Mouse (Mus musculus): Measurements from ENCODE around the gene Cd6. TPM values are rescaled to one million over a fixed set of nuclear protein-coding genes. Genes with fewer than 3 reads are reported as not detected.
A peak's percentile ranks its signal among the peaks of the same experiment; 100 is the strongest.

Gene Cd6
- total RNA-seq, 2 experiments from 2014 or later: 0.08 to 0.31 TPM

DNA sequence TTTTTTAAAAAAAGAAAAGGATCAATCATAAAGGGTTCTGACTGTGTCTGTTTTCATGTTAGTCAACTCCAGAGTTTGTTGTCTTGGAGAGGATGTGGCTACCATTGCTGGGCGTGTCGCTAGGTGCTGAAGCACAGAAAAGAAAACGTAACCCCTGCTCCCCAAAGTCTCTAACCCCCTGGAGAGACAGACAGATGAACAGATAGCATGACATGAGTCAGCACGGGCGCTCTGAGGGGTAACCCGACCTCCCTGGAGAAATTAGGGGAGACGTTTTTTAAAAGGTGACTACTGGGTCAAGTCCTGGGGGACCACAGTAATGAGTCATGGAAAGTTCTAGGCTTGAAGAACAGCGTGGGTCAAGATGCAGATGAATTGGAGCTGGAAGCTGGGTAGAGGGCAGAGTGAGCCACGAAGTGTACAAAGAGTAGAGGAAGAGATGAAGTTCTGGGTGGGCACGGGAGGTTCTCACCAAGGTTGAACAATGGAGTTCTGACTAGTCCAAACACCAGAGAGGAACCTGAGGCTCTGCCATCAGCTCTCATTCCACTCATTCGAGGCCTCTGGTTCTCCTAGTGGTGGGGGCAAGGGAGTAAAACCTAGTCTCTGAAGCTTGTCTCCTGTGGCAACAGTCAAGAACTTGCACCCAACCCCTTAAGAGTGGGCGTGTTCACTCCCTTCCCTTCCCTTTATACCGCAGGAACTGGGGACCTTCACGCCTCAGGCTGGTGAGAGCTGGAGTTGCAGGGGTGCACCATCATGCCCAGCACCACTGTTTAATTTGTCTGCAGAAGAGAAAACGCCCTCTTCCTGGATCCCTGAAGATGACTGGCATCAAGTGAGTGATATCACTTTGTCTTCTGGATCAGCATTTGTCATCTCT is 9.4 kb upstream of the Cd6 start, which contains the start of gene Slc15a3:
TSS of gene Slc15a3 (plus strand) at position 718 of the 883 bp plus-strand sequence.
- intact Hi-C loops (cut with DNase I): no loop called here
- no peak for DNase-seq

DNA sequence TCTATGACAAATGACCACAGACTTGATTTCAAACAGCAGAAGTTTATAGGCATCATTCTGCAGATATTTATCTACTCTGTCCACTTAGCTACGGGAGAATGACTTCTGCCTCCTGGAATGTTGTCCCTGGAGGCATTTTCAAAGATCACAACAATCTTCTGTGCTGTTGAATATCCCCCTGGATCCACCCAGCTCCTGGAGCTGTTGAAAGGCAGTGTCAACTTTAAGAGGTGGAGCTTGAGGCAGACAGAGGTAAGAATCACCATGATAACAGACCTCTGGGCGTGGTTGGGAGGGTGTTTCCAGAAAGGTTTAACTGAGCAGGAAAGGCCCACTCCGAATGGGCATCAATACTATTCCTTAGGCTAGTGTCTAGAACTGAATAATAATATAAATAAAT is 5.8 kb upstream of the Cd6 start:
- intact Hi-C loops (cut with DNase I): no loop called here
- DNase-seq: no peak

DNA sequence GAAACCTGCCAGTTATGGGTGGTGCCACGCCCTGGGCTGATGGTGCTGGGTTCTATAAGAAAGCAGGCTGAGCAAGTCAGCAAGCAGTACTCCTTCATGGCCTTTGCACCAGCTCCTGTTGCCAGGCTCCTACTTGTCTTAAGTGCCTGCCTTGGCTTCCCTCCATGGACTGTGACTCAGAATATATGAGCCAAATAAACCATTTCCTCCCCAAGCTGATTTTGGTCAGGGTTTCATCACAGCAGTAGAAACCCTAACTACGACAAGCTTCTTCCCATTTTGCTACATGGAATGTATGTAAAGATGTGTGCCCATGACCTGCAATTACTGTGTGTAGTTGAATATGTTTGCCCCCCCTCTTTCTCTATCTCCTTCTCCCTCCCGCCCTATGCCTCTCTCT is 3.8 kb upstream of the Cd6 start:
- intact Hi-C loops (cut with DNase I): no loop called here
- no peak for DNase-seq

DNA sequence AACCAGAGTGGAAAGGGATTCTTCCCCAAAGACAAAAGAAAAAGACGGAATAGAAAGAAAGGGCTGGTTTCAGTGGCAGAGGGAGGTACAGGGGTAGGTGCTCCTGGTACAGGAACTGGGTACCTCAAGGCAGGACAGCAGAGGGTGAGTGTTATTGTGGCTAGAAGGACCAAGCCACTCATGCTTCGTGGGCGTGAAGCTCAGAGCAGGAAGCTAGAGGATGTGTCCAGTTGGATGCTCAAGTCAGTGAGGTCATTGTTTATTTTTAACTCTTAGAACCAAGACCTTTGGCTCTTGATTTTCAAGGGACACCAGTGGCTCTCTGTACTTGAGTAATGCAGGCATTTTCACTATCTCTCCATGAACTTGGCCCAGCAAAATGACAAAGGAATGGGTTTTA is 2.2 kb upstream of the Cd6 start:
- intact Hi-C loops (cut with DNase I): no loop called here
- DNase-seq: no peak

DNA sequence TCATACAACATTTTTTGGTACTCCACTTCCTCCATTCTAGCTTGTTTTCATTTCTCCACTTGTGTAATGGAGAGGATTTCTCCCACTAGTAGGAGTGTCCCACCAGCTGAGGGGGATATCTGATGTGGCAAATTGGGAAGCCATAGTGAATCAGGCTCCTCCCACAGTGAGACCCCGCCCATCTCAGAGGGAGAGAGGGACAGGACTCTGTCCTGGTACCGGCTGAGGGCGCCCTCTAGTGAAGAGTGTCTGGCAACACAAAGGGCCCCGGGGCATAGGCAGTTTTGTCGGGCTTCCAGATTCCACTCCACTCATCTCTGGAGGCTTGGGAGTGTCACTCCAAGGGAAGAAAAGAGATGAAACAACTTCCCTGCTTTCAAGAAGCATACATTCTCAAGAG is 1.6 kb upstream of the Cd6 start:
- intact Hi-C loops (cut with DNase I): loop anchor here (1.0 kb wide), 1 partner anchor 117 kb away; no protein-coding TSS in a partner anchor
- DNase-seq: peak; percentile 63 to 67

DNA sequence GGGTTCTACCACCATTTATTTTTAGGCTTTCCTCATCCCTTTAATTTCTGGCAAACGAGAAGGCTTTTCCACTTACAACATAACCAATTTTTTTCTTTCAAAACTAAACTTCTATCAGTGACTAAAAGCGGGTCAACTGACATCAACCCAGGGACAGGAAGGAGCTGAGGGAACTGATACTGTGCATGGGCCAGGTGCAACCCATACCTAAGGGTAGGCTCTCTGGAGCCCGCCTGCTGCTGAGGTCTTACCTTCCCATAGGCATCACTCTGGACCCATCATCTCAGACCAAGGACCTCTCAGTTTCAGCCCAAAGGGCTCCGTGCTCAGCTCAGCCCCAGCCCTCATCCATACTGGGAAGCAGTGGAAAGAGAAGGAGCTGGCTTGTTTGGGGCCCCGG is 1.5 kb downstream of the Cd6 start:
- intact Hi-C loops (cut with DNase I): no loop called here
- no peak for DNase-seq

DNA sequence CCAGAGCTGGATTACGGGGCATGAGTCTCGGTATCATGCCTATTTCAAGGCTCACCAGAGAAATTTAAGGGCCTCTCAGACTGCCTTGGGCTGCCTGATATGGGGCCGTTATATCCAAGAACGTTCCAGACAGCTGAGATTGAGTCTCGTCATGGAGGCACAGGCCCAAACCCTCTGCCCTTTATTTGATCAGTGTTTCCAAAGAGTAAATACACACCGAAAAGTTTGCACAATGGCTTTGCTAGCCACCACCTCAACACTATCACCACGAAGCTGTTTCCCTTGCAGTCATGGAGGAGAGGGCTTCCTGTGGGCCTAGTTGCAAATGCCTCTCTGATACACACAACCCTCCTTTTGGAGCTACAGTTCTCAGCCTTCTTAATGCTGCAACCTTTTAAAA is 5.8 kb downstream of the Cd6 start:
- intact Hi-C loops (cut with DNase I): no loop called here
- DNase-seq: no peak

DNA sequence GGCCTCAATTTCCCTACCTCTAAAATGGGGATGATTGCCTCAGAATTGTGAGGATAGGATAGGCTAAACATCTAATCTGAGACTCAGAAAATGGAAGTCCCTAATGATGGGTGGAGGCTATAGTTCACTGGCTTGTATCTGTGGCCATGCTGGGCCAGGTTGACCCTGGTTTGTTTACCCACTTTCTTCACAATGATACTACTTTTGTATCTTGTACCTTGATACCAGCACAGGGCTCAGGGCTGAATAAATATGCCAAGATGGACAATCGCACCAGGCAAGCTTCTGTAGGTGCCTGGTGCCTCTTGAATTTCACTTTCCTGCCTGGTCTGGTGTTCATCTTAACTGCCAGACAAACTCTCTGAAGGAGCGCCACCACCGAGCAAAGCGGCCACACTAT is 7.3 kb downstream of the Cd6 start:
- DNase-seq: no peak
- intact Hi-C loops (cut with DNase I): no loop called here

DNA sequence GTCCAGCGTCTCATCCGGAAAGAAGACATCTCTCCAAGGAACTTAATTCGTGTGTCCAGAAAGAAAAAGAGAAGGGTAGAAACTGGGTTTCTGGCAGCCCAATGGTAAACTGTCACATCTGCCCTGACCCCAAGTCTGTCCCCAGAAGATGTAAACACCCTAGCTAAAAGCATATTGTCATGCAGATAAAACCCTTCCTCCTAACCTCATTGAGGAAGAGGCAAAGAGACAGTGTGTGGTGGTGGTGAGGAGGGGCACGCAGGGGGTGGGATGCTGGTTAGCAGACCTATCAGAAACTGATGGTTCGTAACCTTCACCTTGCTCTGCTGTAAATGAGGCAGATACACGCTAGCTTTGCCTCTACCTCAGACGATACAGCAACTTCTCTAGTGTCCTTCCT is 8.5 kb downstream of the Cd6 start:
- DNase-seq: no peak
- intact Hi-C loops (cut with DNase I): no loop called here

DNA sequence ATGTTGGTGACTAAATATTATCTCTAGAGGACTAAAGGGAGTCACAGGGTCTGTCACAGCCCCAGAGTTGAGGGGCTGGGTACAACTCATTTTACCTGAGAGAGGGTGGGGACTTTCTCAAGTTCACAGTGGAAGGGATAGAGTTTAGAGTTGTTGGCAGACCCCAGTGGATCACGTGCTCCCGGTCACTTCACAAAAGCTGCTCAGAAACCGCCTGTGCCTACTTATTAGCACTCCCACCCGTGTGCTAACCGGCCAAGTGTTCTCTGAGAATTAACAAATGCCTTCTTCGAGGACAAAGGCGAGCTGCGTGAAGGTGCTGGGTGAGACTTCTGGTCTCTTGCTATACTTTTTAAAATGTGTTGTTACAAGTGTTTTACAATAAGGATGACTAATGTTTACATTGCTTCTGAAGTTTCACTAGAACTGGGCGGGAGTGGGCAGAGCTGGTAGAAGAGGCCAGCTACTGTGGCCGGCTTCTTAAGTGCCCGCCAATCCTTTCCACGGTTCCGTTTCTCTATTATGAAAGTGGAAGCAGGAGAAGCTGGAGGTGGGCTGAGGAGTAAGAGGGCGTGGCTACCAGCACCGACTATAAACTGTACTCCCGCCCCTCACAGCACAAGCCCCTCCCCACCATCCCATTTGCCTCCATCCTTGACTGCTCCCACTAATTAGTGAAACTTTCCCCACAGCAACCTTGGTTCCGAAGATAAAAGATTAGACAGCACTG is 11.5 kb downstream of the Cd6 start:
- DNase-seq: peak in 1 of 2 experiments; percentile 16
- intact Hi-C loops (cut with DNase I): no loop called here

DNA sequence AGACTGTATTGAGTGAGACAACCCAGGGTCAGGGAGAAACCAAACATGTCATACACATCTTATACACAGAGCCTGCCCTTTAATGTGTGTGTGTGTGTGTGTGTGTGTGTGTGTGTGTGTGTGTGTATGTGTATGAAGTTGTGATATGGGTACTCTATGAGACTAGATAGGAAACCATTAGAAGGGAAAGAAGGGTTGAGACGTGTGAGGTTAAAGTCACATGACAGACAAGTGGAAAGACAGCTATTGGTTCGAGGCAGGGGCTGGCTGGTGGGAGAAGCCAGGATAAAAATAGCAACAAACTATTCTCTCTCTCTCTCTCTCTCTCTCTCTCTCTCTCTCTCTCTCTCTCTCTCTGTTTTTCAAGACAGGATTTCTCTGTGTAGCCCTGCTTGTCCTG is 13.4 kb downstream of the Cd6 start:
- intact Hi-C loops (cut with DNase I): no loop called here
- DNase-seq: no peak

DNA sequence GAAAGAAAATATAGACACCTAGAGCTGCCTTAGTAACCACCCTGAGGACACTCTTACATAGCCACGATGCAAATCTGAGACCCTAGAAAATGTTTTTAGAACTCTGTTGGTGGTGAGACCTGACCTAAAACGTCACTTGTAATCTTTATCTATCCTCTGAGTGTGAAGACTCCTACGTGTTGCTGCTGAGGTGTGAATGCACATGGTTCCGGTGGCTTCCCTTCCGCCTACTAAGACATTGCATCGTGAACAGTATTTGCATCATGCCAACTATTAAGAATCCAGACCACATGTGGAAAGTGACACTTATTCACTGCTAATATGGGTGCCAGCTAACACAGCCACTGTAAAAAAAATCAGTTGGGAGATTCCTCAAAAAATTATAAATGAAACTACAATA is 14.0 kb downstream of the Cd6 start:
- intact Hi-C loops (cut with DNase I): no loop called here
- no peak for DNase-seq

DNA sequence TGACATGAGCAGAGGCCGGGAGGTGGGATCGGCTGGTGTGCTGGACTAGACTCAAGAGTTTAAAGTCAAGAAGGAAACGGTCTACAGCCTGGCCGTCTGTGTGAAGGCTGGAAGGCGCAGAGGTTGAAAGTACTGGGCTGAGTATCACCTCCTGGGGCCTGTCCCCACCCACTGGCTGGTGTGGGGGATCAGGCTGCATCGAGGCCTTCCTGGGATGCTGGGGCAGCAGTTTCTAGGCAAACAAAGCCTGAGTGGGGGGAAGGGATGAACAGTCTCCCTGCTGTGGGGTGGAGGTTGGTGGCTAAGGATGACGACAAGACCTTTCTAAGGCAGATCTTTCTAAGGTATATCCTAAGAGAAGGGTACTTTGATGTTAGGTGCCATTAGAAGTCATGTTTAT is 16.0 kb downstream of the Cd6 start:
- intact Hi-C loops (cut with DNase I): no loop called here
- no peak for DNase-seq

DNA sequence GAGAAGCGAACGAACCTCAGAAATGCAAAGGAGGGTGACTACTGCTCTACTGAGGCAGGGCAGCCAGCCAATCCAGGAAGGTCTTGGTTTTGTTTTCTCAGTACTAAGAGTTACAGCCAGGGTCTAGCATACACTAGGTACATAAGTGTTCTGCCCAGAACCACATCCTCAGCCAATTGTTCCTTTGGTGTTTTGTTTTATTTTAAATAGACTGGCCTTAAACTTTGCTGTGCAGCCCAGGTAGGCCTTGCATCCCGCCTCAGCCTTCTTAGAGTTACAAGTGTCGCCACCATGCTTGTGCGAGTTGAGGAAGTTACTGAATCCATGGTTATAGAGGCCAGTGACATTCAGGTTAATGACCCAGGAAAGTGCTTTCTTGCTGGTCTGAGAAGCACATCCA is 16.8 kb downstream of the Cd6 start:
- intact Hi-C loops (cut with DNase I): no loop called here
- DNase-seq: no peak

DNA sequence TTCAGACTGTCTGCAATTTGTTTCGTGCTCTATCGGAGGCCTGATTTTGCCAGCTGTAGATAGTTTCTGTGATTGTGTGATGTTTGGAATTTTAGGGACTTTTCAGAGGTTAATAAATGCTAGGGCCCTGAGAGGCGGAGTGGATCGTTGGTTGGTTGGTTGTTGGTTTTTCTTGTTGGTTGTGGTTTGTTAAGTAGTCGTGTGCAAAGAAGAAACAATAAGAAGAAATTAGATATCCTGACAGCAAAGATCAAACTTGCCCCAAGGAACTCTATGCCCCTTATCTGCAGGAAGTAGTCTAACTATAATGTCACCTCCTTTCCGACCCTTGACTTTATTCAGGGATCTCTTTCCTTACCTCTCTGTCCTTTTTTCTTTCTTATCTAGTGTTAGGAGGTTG is 18.4 kb downstream of the Cd6 start:
- intact Hi-C loops (cut with DNase I): no loop called here
- DNase-seq: no peak

DNA sequence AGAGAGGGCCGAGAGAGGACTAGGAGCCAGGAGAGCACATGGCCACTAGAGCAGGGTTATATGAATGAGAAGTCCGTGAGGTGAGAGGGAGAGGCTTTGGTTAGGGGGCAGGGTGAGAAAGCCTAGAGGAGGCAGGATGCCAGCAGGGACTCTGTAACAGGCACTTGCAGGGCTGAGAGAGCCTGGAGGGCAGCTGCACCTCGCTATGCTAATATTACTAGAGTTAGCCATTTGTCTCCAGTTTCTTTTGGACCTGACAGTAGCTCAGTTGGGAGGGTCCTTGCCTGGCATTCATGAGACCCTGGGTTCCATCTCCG is 19.7 kb downstream of the Cd6 start:
- intact Hi-C loops (cut with DNase I): no loop called here
- DNase-seq: no peak

DNA sequence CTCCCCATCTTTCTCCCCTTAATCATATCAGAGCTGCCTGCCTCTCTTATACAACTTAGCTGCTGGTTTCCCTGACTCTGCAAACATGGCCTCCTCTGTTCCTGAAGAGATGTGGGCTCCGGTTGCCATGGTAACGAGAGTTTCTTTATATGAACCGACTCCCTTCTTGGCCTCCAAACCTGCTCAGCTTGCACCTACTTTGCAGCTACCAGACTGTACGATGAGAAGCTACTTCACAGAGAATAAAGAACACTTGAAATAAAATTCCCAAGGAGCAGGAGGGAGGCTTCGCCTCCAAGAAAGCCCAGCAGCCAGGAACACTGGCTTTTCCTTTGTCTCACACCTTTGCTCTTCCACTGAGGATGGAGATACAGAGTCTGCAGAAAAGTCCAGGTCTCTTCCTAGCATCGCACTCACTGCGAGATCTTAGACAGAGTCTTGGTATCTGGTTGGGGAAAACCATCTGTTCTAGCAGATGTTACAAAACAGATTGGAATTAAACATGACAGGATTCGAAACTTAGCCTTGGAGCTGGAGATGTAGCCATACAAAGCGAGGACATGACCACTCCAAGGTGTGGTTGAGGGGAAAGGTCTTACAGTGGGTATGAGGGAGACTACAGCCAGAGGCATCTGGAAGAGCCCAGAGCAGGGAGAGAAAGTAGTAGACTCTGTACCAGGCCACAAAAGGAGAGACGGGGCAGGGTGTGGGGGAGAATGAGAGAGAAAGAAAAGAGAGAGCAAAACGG is 20.3 kb downstream of the Cd6 start:
- intact Hi-C loops (cut with DNase I): no loop called here
- no peak for DNase-seq

DNA sequence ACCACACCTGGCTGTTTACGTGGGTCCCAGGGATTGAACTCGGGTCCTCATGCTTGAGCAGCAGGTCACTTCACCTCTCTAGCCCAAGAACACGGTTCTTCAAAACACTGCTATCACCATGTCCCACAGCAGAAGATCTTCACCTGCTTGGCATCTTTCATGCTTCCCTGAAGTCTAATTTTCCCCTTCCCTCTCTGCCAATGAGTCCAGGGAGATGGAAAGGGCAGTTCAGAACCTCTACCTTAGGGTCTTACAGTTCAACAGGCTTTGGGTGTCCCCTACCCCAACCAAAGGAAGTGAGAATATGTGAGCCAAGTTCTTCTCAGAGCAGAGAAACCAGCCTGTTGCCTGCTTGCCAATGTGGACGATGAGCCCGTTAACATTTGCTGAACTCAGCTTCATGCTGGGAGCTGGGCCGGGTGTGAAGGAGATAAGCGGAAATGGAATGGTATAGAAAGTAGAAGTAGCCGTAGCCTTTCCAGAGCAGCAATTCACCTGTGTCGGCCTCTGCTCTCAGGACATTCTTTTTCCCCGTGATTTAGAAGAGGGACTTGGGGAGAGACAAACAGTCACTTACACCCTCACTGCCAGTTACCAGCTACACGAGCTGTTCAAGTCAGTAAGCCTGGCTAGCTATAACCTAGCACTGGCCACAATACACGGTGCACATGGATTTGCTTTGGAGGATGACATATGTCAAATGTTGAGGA is 21.2 kb downstream of the Cd6 start:
- no peak for DNase-seq
- intact Hi-C loops (cut with DNase I): no loop called here

DNA sequence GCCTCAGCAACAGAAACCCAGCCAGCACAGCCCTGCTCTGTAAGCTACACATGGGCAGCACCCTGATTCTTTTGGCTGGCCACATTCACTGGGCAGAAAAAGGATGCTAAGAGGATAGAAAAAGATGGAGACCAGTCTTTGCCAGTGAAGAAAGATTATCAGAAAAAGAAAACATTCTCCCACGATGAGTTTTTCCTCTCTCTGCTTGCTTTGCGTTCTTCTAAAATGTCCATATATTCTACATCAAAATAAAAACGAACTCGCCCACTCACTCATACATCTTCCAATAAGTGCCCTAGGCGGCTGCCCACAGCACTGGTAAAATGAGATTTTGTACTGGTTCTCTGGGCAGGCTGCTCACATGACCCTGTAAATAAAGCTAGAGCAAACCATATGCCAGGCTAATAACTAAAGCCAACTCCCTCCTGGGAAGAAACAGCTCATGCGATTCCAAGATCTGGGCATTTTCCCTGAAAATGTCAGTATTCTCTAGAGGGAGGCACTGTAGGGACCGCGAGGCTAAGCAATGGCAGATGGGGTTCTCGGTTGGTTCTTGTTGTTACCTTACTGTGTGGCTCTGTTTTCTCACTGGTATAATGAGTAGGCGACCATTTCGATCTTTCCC is 24.1 kb downstream of the Cd6 start:
- DNase-seq: no peak
- intact Hi-C loops (cut with DNase I): no loop called here

DNA sequence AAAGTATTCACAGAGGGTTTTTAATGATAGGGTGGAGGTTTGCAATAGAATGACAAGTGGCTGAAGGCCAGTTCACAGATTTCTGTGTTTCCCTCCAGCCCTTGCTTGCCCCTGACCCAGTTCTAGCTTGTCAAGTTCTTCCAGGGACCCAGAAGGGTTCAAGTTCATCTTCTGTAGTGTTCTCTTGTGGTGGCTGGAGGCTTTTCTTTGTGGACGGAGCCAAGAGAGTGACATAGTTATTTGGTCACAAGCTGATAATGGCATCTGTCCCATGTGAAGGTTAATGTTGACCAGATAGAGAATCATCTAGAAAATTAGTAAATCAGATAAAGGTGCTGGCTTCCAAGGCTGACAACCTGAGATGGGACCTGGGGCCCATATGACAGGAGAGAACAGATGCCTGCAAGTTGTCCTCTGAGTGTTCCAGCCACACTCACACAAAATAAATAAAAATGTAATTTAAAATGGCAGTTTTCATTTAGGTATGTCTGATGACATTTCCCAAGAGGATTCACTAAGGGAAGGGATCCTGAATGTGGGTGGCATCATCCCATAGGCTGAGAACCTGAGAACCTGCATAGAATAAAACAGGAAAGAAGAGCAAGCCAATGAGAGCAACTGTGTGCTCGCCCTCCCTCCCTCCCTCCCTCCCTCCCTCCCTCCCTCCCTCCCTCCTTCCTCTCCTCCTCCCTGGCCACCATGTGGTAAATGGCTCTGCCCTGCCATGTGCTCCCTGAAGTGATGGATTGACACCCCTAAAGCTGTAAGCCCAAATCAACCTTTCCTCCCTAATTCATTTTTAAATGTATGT is 24.8 kb downstream of the Cd6 start:
- intact Hi-C loops (cut with DNase I): no loop called here
- DNase-seq: no peak
